Mouse (Mus musculus): ENCODE data around the gene Gm8439. TPM values are rescaled to one million over a fixed set of nuclear protein-coding genes. Genes with fewer than 3 reads are reported as not detected.

Gene Gm8439
- not detected for polyA plus RNA-seq (2014; fragmentation: Illumina TruSeq; extraction: RNeasy Lipid Tissue Mini Kit (QIAGEN cat#74804); ENCODE audit: low replicate concordance)

DNA sequence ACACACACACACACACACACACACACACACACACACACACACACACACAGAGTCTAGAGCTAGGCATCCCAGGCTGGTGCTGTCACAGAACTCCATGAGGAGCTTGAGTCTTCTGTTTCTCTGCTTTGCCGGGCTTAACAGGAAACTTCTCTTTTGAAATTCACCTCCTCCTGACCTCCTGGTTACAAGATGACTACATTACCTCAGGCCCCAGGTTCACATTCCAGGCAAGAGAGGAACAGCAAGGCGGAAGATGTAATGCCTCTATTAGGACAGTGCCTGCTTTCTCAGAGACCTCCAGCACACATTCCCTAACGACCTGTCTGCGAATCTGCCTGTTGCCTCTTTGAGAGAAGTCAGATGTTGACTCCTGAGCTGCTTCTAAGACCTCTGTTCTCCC lies at the start of gene Gm8439:
Gm8439 (plus strand) TSS at position 301 of the 400 bp plus-strand sequence.

DNA sequence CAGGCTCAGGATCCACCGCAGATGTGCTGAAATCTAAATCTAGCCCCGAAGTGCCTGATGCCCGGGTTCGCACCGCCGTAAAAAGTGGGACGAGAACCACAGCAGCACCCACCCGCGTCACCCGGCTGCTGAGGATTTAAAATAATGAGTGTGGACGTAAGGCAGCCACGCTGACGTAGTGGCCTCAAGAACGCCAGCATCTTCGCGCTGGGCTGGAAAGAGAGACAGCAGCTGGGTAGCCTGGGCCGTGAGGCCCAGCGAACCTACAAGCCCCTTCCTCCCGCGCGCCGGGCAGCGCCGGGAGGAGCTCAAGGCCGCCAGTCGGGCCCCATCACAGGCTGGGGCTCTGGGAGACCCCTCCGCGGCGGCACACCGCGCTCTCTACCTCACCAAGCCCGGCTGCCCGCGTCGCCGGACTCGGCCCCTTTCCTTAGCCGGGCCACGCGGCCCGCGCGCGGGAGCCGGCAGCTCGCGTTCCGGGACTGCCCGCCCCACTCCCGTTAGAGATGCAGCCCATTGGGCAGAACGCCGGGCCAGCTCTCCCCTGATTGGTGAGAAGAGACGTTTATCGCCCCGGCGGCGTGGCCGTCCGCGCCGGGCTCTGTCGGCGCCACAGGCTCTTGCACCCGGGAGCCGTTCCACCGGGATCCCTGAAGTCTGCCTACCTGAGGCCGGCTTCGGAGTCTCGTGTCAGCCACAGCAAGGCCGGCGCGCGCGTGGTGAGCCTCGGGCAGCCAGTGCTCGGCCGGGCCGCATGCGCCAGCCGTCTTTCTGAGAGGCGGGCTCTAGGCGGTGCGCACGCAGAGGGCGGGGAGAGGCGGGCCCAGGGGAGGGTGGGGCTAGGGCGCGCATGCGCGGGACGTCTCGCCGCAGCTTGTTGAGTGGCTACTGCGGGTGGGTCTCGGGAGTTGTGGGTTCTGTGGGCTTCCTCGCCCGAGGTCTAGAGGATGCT lies 18.8 kb upstream of the Gm8439 start, which contains the start of gene Ctps:
Ctps (minus strand) TSS at position 791 of the 952 bp plus-strand sequence.

Other genes starting within 250 kb of the Gm8439 start
- 3.7 TPM for gene Scmh1, start 183.5 kb upstream of the Gm8439 start, polyA plus RNA-seq (2014; fragmentation: Illumina TruSeq; extraction: RNeasy Lipid Tissue Mini Kit (QIAGEN cat#74804); ENCODE audit: low replicate concordance)
- gene Slfnl1, start 56.5 kb upstream of the Gm8439 start, polyA plus RNA-seq (2014; fragmentation: Illumina TruSeq; extraction: RNeasy Lipid Tissue Mini Kit (QIAGEN cat#74804); ENCODE audit: low replicate concordance), result not detected
- gene Ctps, start 18.5 kb upstream of the Gm8439 start, polyA plus RNA-seq (2014; fragmentation: Illumina TruSeq; extraction: RNeasy Lipid Tissue Mini Kit (QIAGEN cat#74804); ENCODE audit: low replicate concordance), result 11.1 TPM
- gene Cited4, start 77.8 kb downstream of the Gm8439 start, polyA plus RNA-seq (2014; fragmentation: Illumina TruSeq; extraction: RNeasy Lipid Tissue Mini Kit (QIAGEN cat#74804); ENCODE audit: low replicate concordance), result not detected
- gene Kcnq4, start 159.9 kb downstream of the Gm8439 start, polyA plus RNA-seq (2014; fragmentation: Illumina TruSeq; extraction: RNeasy Lipid Tissue Mini Kit (QIAGEN cat#74804); ENCODE audit: low replicate concordance), result not detected
- 18.2 TPM for gene Nfyc, start 242.8 kb downstream of the Gm8439 start, polyA plus RNA-seq (2014; fragmentation: Illumina TruSeq; extraction: RNeasy Lipid Tissue Mini Kit (QIAGEN cat#74804); ENCODE audit: low replicate concordance)

Data from small intestine, adult 10 weeks (tissue).